Mouse (Mus musculus) adrenal gland (tissue): ENCODE measurements around the gene Arrdc4.

ENCODE experiments used
- intact Hi-C: fragments of 180-260 bp; cut with DNase I; formaldehyde crosslinking; loops from one replicate; pipeline ENCODE4 v1.15.1; 2025

The Arrdc4 gene

GRCm38 (mm10) chr7:68712928-68713327 is 36.1 kb downstream of the Arrdc4 start:
- intact Hi-C loops, result no loop called here

DNA sequence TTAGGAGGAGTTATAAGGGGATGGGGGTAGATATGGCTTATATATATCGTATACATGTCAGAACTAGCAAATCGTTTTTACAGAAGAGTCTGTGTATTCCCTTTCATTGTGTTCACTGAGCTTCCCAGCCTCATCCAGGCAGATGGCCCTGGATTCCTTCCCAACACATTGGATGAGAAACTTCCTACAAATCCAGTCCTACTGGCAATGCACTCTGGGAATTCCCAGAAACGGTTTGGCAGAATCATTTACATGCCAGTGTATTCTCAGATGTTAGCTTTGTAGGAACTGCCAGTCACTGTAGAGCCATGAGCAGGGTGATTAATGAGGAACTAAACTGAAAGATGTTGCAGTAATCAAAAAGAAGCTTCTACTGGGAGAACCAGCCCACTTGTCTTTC is 36.6 kb downstream of the Arrdc4 start:
- intact Hi-C loops, result no loop called here

GRCm38 (mm10) chr7:68709319-68709573 is 39.8 kb downstream of the Arrdc4 start:
- intact Hi-C loops, result no loop called here

DNA sequence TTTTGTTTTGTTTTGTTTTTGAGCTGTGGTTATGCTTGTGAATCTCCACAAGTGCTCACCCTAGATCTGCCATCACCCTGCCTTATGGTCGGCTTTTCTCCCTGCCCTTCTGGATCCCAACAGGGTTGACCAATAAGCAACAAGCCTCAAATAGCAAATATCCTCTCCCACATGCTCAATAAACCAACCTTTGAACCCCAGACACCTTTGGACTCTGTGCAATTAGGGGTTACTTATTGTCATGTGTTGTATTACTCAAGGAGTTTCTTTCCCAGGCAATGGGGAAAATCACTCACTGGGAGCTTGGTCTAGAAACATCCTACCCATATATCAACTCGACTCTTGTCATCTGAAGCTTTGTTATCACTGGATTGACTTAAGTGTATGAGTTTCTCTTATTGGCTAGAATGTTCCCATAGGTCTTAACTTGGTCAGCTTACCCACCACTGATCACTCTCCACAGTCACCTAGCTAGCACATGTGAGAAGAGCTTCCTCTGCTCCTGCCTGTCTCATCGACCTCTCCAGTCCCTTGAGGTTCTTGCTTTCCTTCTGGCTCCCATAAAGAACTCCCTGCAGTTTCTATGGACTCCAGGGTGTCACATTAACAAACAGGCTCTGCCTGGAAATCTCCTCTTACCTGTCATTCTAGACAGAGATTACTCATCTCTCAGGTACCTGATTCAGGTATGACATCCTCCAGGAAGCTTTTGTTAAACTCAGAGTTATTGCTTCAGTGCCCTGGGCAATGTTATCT is 40.3 kb downstream of the Arrdc4 start:
- intact Hi-C loops, result no loop called here

- intact Hi-C loops, result no loop called here
Observed at GRCm38 (mm10) chr7:68705162-68705561, 43.9 kb downstream of the Arrdc4 start.

- intact Hi-C loops, result no loop called here
Observed at GRCm38 (mm10) chr7:68697313-68697712, 51.7 kb downstream of the Arrdc4 start.

DNA sequence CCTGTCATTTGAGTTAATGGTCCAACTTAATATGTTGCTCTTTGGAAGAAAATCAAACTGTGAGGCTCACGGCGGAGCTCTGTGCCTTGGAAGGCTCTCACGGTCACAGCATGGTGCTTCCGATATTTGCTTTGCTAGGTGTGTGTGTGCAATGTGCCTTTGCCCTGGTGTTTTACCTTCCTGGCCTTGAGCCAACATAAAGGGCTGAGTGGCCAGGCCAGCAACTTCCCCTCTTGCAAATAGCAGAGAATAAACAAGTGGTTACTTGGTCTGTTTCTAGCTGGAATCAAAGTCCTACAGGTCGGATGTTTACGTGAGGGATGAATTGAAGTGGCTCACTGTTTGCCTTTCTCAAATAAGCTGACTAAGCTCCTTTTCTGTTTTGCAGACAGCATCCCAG is 52.1 kb downstream of the Arrdc4 start:
- intact Hi-C loops, result no loop called here

DNA sequence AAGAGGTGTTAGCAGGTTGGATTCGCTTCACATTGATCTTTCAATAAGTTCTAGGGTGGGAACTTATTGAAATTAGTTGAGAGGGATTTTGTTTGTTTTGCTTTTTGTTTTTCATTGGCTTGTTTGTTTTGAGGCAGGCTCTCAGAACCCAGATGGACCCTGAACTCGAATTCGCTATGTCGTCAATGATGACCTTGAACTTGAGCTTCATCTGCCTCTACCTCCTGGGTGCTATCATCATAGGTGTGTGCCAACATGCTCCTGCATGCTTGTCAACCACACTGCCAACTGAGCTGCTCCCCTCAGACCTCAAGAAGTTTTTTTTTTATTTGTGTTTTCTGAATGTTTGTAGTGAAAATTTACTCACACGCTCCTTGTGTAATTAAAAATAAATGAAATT is 52.6 kb downstream of the Arrdc4 start:
- intact Hi-C loops, result no loop called here

- intact Hi-C loops, result no loop called here
Observed at GRCm38 (mm10) chr7:68692731-68693130, 56.3 kb downstream of the Arrdc4 start.

GRCm38 (mm10) chr7:68691454-68691853 is 57.6 kb downstream of the Arrdc4 start:
- intact Hi-C loops, result no loop called here

GRCm38 (mm10) chr7:68687140-68687611 is 61.9 kb downstream of the Arrdc4 start:
- intact Hi-C loops, result no loop called here
